Mouse (Mus musculus): ENCODE measurements around the gene Cldn34c4. TPM values are rescaled to one million over a fixed set of nuclear protein-coding genes. Genes with fewer than 3 reads are reported as not detected.
A peak's percentile ranks its signal among the peaks of the same experiment; 100 is the strongest.

Gene Cldn34c4
- total RNA-seq (2021), result not detected
- long read RNA-seq, experiment 1, result 0 reads
- long read RNA-seq, experiment 2, result 0 reads

GRCm38 (mm10) chrX:127736454-127736853, at the start of gene Cldn34c4:
Cldn34c4 (minus strand) TSS chrX:127736554.
- DNase-seq (ENCODE audit: low spot score in 2 of 2), result no peak

GRCm38 (mm10) chrX:127747062-127747461, 10.7 kb upstream of the Cldn34c4 start:
- peak; percentile 3 to 16 for DNase-seq (ENCODE audit: low spot score in 2 of 2)

Data from left cerebral cortex, adult 18-20 months (tissue).